Mouse (Mus musculus): ENCODE results near the gene Ssmem1. TPM values are rescaled to one million over a fixed set of nuclear protein-coding genes. Genes with fewer than 3 reads are reported as not detected.

Ssmem1 gene
- polyA plus RNA-seq (2015; fragmentation: Illumina TruSeq; extraction: RNeasy Lipid Tissue Mini Kit (QIAGEN cat#74804); ENCODE audit: insufficient read depth, low read depth, low replicate concordance), result not detected

GRCm38 (mm10) chr6:30509265-30510239 is at the start of gene Ssmem1, which contains the start of gene Tmem209:
Ssmem1 (plus strand) TSS chr6:30509849.
Tmem209 (minus strand) TSS chr6:30509783.

DNA sequence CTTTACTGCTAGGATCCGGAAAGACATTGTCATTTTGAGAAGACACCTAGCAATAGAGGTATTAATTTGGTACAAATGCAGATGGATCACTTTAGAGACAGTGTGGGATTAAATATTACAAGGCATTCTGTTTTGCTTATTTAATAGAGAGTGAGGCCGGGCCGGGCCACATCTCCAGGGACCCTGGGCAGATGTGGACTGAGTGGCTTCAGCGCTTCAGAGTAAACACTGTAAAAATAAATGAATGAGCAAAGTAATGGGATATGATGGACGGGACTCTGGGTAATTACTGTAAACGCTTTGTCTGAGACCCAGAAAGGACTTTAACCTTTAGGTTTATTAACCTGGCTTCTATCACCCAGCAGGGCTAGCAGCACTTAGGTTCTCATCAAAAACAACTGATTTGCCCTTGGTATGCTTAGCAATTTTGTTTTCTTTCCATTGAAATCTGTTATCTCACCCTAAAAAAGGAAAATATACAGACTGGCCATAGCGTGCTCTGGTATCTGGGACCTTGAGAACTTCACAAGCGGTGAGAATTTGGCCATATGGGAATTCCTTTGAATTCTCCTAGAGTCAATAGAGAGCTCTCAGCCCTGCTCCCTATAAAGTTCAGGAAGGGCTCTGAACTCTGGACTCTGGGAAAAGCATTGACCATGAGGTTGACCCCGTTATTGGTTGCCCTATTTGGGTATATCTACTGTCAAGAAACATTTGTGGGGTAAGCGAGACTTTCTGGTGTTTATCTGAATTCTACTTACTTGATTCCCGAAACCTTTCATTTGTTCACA is 31.6 kb downstream of the Ssmem1 start, which contains the start of gene Cpa2:
Cpa2 (plus strand) TSS at position 574 of the 791 bp plus-strand sequence.

DNA sequence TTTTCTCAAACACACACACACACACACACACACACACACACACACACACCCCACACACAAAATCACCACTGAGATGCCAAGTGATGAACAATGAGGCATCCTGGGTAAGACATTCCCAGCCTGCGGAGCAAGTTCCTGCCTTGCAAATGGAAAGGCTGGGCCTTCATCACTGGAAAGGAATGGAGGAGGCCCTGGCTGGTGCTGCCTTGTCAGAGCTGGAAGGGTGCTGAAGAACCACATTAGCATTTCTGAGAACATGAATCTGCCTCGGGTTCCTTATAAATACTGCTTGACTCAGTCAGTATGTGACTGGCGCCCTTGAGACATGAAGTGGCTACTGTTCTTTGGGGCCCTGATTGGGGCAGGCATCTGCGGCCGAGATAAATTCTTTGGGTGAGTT is 58.4 kb downstream of the Ssmem1 start, which contains the start of gene Cpa4:
Cpa4 (plus strand) TSS at position 301 of the 400 bp plus-strand sequence.

Other genes starting within 250 kb of the Ssmem1 start
- 14.7 TPM for gene Ube2h, start 205.3 kb upstream of the Ssmem1 start, polyA plus RNA-seq (2015; fragmentation: Illumina TruSeq; extraction: RNeasy Lipid Tissue Mini Kit (QIAGEN cat#74804); ENCODE audit: insufficient read depth, low read depth, low replicate concordance)
- 4.4 TPM for gene Zc3hc1, start 118.8 kb upstream of the Ssmem1 start, polyA plus RNA-seq (2015; fragmentation: Illumina TruSeq; extraction: RNeasy Lipid Tissue Mini Kit (QIAGEN cat#74804); ENCODE audit: insufficient read depth, low read depth, low replicate concordance)
- gene Klhdc10, start 108.0 kb upstream of the Ssmem1 start, polyA plus RNA-seq (2015; fragmentation: Illumina TruSeq; extraction: RNeasy Lipid Tissue Mini Kit (QIAGEN cat#74804); ENCODE audit: insufficient read depth, low read depth, low replicate concordance), result 9.6 TPM
- 2.9 TPM for gene Tmem209, start 66 bp upstream of the Ssmem1 start, polyA plus RNA-seq (2015; fragmentation: Illumina TruSeq; extraction: RNeasy Lipid Tissue Mini Kit (QIAGEN cat#74804); ENCODE audit: insufficient read depth, low read depth, low replicate concordance)
- gene Cpa2, start 31.7 kb downstream of the Ssmem1 start, polyA plus RNA-seq (2015; fragmentation: Illumina TruSeq; extraction: RNeasy Lipid Tissue Mini Kit (QIAGEN cat#74804); ENCODE audit: insufficient read depth, low read depth, low replicate concordance), result 4,945 TPM
- gene Cpa4, start 58.5 kb downstream of the Ssmem1 start, polyA plus RNA-seq (2015; fragmentation: Illumina TruSeq; extraction: RNeasy Lipid Tissue Mini Kit (QIAGEN cat#74804); ENCODE audit: insufficient read depth, low read depth, low replicate concordance), result not detected
- gene Cpa5, start 101.2 kb downstream of the Ssmem1 start, polyA plus RNA-seq (2015; fragmentation: Illumina TruSeq; extraction: RNeasy Lipid Tissue Mini Kit (QIAGEN cat#74804); ENCODE audit: insufficient read depth, low read depth, low replicate concordance), result not detected
- gene Cpa1, start 129.4 kb downstream of the Ssmem1 start, polyA plus RNA-seq (2015; fragmentation: Illumina TruSeq; extraction: RNeasy Lipid Tissue Mini Kit (QIAGEN cat#74804); ENCODE audit: insufficient read depth, low read depth, low replicate concordance), result 22,942 TPM
- gene Cep41, start 183.9 kb downstream of the Ssmem1 start, polyA plus RNA-seq (2015; fragmentation: Illumina TruSeq; extraction: RNeasy Lipid Tissue Mini Kit (QIAGEN cat#74804); ENCODE audit: insufficient read depth, low read depth, low replicate concordance), result 2.1 TPM
- 6.2 TPM for gene Mest, start 213.7 kb downstream of the Ssmem1 start, polyA plus RNA-seq (2015; fragmentation: Illumina TruSeq; extraction: RNeasy Lipid Tissue Mini Kit (QIAGEN cat#74804); ENCODE audit: insufficient read depth, low read depth, low replicate concordance)

All from pancreas, adult 10 weeks (tissue).